Comparison of ENCODE assay signal across 14 mouse cellular contexts in the genomic region with DNA sequence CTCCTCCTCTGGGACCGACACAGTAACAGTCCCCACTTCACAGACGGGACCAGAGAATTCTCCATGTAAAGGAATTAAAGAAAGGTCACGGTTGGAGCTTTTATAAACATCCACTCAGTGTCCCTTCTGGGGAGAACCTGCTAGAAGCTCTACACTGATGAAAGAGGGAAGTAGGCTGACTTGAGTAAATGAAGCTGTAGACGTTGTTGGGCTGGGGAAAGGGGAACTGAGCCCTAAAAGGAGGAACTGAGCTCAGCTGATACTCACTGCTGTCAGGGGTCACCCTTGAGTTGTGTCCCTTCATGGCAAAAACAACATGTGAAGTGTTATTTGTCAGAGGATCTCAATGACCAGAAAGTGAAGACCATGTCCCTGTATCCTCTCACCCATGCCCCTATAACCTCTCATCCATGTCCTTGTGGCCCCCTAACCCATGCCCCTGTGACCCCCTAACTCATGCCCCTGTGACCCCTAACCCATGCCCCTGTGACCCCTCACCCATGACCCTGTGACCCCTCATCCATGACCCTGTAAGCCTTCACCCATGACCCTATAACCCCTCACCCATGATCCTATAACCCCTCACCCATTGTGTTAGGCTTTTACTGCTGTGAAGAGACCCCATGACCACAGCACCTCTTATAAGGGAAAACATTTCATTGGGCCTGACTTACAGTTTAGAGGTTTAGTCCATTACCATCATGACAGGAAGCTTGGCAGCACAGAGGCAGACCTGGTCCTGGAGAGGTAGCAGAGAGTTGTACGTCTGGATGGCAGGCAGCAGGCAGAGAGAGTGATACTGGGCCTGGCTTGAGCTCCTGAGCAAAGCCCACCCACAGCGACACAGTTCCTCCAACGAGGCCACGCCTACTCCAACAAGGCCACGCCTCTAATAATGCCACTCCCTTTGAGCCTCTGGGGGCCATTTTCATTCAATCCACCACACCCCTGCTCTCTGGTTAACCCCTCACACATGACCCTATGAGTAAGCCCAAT. TPM values are rescaled to one million over a fixed set of nuclear protein-coding genes. Genes with fewer than 3 reads are reported as not detected.
DNase-seq lines count a peak whose midpoint lies in the region; ATAC-seq and TF ChIP-seq lines count a peak whose summit lies in the region.
"Had no signal": no experiment of that assay in that cellular context is flagged by ENCODE, and none has a peak within 500 bp of the region (broad histone marks: within the 10 kb centered on the region; RNA-seq: fewer than 3 reads in every experiment).

No protein-coding gene starts in this region.

- no peaks in the 10 kb centered on the region for H3K27me3 ChIP-seq in stomach, embryonic 16.5 days (ENCODE audit: control insufficient read depth, insufficient read depth, low read length)
- no peaks in the 10 kb centered on the region for H3K27me3 ChIP-seq in stomach, postnatal 0 days (ENCODE audit: control insufficient read depth, insufficient read depth, low read length)

- peak overlapping the region; percentile 51; the same call in 1 of the 2 replicates for H3K27ac ChIP-seq in gastrocnemius, adult 2 months
- peak overlapping the region; percentile 6; the same call in 1 of the 2 replicates for H3K27ac ChIP-seq in stomach, embryonic 16.5 days (ENCODE audit: low read length)
- no peak overlapping the region for H3K27ac ChIP-seq in stomach, postnatal 0 days (replicated peaks)
- H3K27ac ChIP-seq: hindbrain, embryonic 10.5 days; layer of hippocampus, adult 2 months; neural tube, embryonic 13.5 days had no signal

- H3K4me1 ChIP-seq in stomach, embryonic 16.5 days (ENCODE audit: control insufficient read depth, insufficient read depth, low read length): no peaks in the 10 kb centered on the region; the same call in 1 of the 2 replicates
- no peaks in the 10 kb centered on the region for H3K4me1 ChIP-seq in stomach, postnatal 0 days (replicated peaks; ENCODE audit: control insufficient read depth, insufficient read depth)
- H3K4me1 ChIP-seq: neural tube, embryonic 13.5 days had no signal

- H3K36me3 ChIP-seq in stomach, embryonic 16.5 days (ENCODE audit: control insufficient read depth, insufficient read depth, low read length): no peaks in the 10 kb centered on the region
- no peaks in the 10 kb centered on the region for H3K36me3 ChIP-seq in stomach, postnatal 0 days (ENCODE audit: control insufficient read depth, insufficient read depth, low read length)
- H3K36me3 ChIP-seq: hindbrain, embryonic 10.5 days; neural tube, embryonic 13.5 days had no signal

- intact Hi-C loops in gastrocnemius, adult 2 months (cut with DNase I): no loop called here

- TF ChIP-seq CTCF in gastrocnemius, adult 2 months (IDR thresholded peaks at IDR 0.05): no peak
- no peak for TF ChIP-seq CTCF in stomach, postnatal 0 days (IDR thresholded peaks at IDR 0.05; ENCODE audit: low read depth)

- no peak overlapping the region for H3K4me2 ChIP-seq in stomach, embryonic 16.5 days (ENCODE audit: low read depth, low read length)
- no peak overlapping the region for H3K4me2 ChIP-seq in stomach, postnatal 0 days (replicated peaks; ENCODE audit: low read depth)
- H3K4me2 ChIP-seq: neural tube, embryonic 13.5 days had no signal

- ATAC-seq in stomach, embryonic 16.5 days (ENCODE audit: insufficient read depth, low FRiP score): 0 out of 2 replicates have a peak, but pooled peaks have one; percentile 29
- ATAC-seq in stomach, postnatal 0 days (ENCODE audit: low FRiP score, low TSS enrichment): no peak
- ATAC-seq: forebrain, embryonic 16.5 days had no signal

- H3K9me3 ChIP-seq in stomach, embryonic 16.5 days (replicated peaks; ENCODE audit: control insufficient read depth, low read length): no peaks in the 10 kb centered on the region
- no peaks in the 10 kb centered on the region for H3K9me3 ChIP-seq in stomach, postnatal 0 days (ENCODE audit: control insufficient read depth, low read length)
- H3K9me3 ChIP-seq: hindbrain, embryonic 10.5 days; neural tube, embryonic 13.5 days had no signal

- TF ChIP-seq EP300 in stomach, postnatal 0 days (optimal IDR thresholded peaks at IDR 0.05): no peak

- no peak for DNase-seq in gastrocnemius, adult 2 months
- DNase-seq in gastrocnemius, postnatal 10 days: no peak
- no peak for DNase-seq in stomach, postnatal 0 days (ENCODE audit: low spot score)
- peak; percentile 75 for DNase-seq in lung, postnatal 25 days (ENCODE audit: low spot score)
- no peak for DNase-seq in frontal cortex, postnatal 10 days (ENCODE audit: low spot score in 2 of 2)
- no peak for DNase-seq in left cerebral cortex, adult 18-20 months (ENCODE audit: low spot score in 2 of 2)
- no peak for DNase-seq in urinary bladder, adult 2 months (ENCODE audit: low spot score)
- DNase-seq: adrenal gland, postnatal 10 days; embryo, embryonic 11 days had no signal

- WGBS in stomach, embryonic 16.5 days: 75% methylated on average over 9 of the region's 9 CpGs
- 66% methylated on average over 9 of the region's 9 CpGs for WGBS in stomach, postnatal 0 days

- H3K9ac ChIP-seq in stomach, embryonic 16.5 days (ENCODE audit: low read length): no peak overlapping the region
- no peak overlapping the region for H3K9ac ChIP-seq in stomach, postnatal 0 days (ENCODE audit: low read length)
- H3K9ac ChIP-seq: neural tube, embryonic 13.5 days had no signal

- H3K4me3 ChIP-seq in gastrocnemius, adult 2 months: no peak overlapping the region
- H3K4me3 ChIP-seq in stomach, embryonic 16.5 days (replicated peaks; ENCODE audit: low read length): no peak overlapping the region
- no peak overlapping the region for H3K4me3 ChIP-seq in stomach, postnatal 0 days (ENCODE audit: low read depth, low read length)
- H3K4me3 ChIP-seq: hindbrain, embryonic 10.5 days; layer of hippocampus, adult 2 months; neural tube, embryonic 13.5 days had no signal

RNA-seq across cellular contexts. Expression of a gene that starts 10.2 kb away (rescaled TPM):
- 1 to 10 TPM; 1.9 to 2.2 TPM for total RNA-seq in gastrocnemius, adult 2 months (2021)
- 1 to 10 TPM; 3.2 to 5.8 TPM for total RNA-seq in gastrocnemius, postnatal 10 days (2021)
- polyA plus RNA-seq in stomach, embryonic 16.5 days (2015; fragmentation: Nextera tagmentation; extraction: Ambion mirVana): 3.4 and 3.9 TPM in 2 replicates
- polyA plus RNA-seq in stomach, postnatal 0 days (2015; fragmentation: Nextera tagmentation; extraction: Ambion mirVana): 1.7 and 1.9 TPM in 2 replicates
- total RNA-seq in left cerebral cortex, adult 18-20 months (2021): 1 to 10 TPM; 2.3 to 3.4 TPM
- 4.1 and 5.0 TPM in 2 replicates for polyA plus RNA-seq in urinary bladder, adult 2 months (2012; rRNA removed)

RNA-seq across cellular contexts. Expression of a gene that starts 41.7 kb away (rescaled TPM):
- total RNA-seq in gastrocnemius, adult 2 months (2021): under 1 TPM in 1 of 2 experiments, not detected in 1; 0.06 TPM
- under 1 TPM; 0.16 to 0.38 TPM for total RNA-seq in gastrocnemius, postnatal 10 days (2021)
- 0.70 and 0.74 TPM in 2 replicates for polyA plus RNA-seq in stomach, embryonic 16.5 days (2015; fragmentation: Nextera tagmentation; extraction: Ambion mirVana)
- polyA plus RNA-seq in stomach, postnatal 0 days (2015; fragmentation: Nextera tagmentation; extraction: Ambion mirVana): 0.31 and 0.39 TPM in 2 replicates
- 100 to 1,000 TPM; 149 to 165 TPM for total RNA-seq in left cerebral cortex, adult 18-20 months (2021)
- 6.0 and 9.8 TPM in 2 replicates for polyA plus RNA-seq in urinary bladder, adult 2 months (2012; rRNA removed)

Comparison
In these comparisons a context has a peak if more than half of its experiments do, and no peak if none do; other contexts are left out.
1. RNA of a gene that starts 41.7 kb away (total RNA-seq): 149 to 165 TPM in left cerebral cortex, adult 18-20 months; 0.16 to 0.38 TPM in gastrocnemius, postnatal 10 days and 0.06 TPM in gastrocnemius, adult 2 months; every median in the first group is over 100 times any median in the second.